Mouse (Mus musculus) testis, adult 2 months (tissue): Measurements from ENCODE around the gene Hspa1l. TPM values are rescaled to one million over a fixed set of nuclear protein-coding genes. Genes with fewer than 3 reads are reported as not detected.
A peak's percentile ranks its signal among the peaks of the same experiment; 100 is the strongest.

Experiments
- H3K27ac ChIP-seq: fragments of 200-500 bp; 2 replicates; pipeline ENCODE4 v1.5.1; 2012; ENCODE audit warnings: low read depth, low read length; ENCODE audit not compliant: control insufficient read depth, insufficient read depth
- H3K27me3 ChIP-seq: fragments of 200-500 bp; 2 replicates; pipeline ENCODE4 v1.6.1; 2012; ENCODE audit warnings: mild to moderate bottlenecking, low read length, moderate library complexity; ENCODE audit not compliant: control insufficient read depth, insufficient read depth
- H3K36me3 ChIP-seq: fragments of 200-500 bp; 2 replicates; pipeline ENCODE4 v1.6.1; 2012; ENCODE audit warnings: mild to moderate bottlenecking, low read length; ENCODE audit not compliant: control insufficient read depth, insufficient read depth
- H3K4me1 ChIP-seq: fragments of 200-500 bp; 2 replicates; pipeline ENCODE4 v1.6.1; 2012; ENCODE audit warnings: low read length; ENCODE audit not compliant: control insufficient read depth, insufficient read depth
- H3K4me3 ChIP-seq: fragments of 200-500 bp; 2 replicates; pipeline ENCODE4 v1.5.1; 2012; ENCODE audit warnings: low read depth, mild to moderate bottlenecking, low read length, moderate library complexity, mixed read lengths; ENCODE audit not compliant: control insufficient read depth
- CTCF ChIP-seq: fragments of 200-500 bp; IDR thresholded peaks from 2 replicates; pipeline ENCODE4 v1.5.1; 2012; ENCODE audit warnings: low read depth, mild to moderate bottlenecking, inconsistent platforms, low read length, moderate library complexity; ENCODE audit not compliant: control insufficient read depth, insufficient read depth, insufficient replicate concordance
- POLR2A ChIP-seq: fragments of 200-500 bp; IDR thresholded peaks from 2 replicates; pipeline ENCODE4 v1.6.1; 2012; ENCODE audit warnings: low read depth, mild to moderate bottlenecking, inconsistent platforms, low read length, moderate library complexity; ENCODE audit not compliant: control insufficient read depth
- polyA plus RNA-seq: library from polyadenylated mRNA; depleted of rRNA; stranded (reverse); fragments of >200 nt; gene quantifications from 2 replicates; pipeline ENCODE4 v1.2.3, GENCODE M21; 2012

The Hspa1l gene
- polyA plus RNA-seq, 1 experiment = 718 TPM

DNA sequence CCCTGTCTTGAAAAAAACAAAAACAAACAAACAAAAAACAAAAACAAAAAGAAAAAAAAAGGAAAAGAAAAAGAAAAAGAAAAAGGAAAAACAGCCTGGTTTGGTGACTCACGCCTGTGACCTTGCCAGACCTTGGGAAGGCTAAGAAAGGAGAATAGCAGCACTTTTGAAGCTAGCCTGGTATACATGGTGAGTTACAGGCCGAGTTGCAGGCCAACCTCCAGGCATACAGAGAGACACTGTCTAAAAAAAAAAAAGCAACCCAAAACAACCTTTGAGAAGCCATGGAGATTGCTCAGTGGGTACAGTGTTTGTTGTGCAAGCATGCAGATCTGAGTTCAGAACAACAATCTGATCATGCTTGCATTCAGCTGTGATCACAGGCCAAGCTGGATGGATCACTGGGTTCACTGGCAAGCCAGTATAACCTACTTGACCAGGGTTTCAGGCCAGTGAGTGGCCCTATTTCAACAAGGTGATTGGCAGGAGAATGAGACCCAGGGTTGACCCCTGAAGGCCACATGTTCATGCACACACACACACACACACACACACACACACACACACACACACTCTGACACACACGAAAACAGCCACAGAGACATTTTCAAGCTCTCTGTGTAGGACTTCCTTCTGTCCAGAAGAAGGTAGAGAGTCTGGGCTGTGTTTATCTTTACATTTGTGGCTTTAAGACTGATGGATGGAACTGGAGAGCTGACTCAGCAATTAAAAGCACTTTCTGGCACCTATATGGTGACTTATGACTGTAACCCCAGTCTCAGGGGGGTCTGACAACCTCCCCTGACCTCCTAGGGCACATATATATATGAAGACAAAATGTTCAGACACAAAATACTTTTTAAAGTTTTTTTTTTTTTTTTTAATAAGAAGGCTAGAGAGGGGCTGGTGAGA is 3.3 kb downstream of the Hspa1l start:
- Histone ChIP-seq H3K4me3 (peak overlapping the region; percentile 57), H3K27me3 (no peaks in the 10 kb centered on the region), H3K27ac (no peak overlapping the region), H3K4me1 (peaks cover 19% of the 10 kb centered on the region), H3K36me3 (no peaks in the 10 kb centered on the region)
- TF ChIP-seq CTCF = no peak
- TF ChIP-seq POLR2A = no peak

DNA sequence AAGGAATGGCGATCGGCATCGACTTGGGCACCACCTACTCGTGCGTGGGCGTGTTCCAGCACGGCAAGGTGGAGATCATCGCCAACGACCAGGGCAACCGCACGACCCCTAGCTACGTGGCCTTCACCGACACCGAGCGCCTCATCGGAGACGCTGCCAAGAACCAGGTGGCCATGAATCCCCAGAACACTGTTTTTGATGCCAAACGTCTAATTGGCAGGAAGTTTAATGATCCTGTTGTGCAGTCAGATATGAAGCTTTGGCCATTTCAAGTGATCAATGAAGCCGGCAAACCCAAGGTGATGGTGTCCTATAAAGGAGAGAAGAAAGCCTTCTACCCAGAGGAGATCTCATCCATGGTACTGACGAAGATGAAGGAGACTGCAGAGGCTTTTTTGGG is 4.5 kb downstream of the Hspa1l start:
- Histone ChIP-seq H3K4me3 (peak overlapping the region; percentile 77), H3K27me3 (no peaks in the 10 kb centered on the region), H3K4me1 (peaks cover 21% of the 10 kb centered on the region), H3K27ac (no peak overlapping the region), H3K36me3 (no peaks in the 10 kb centered on the region)
- TF ChIP-seq CTCF = no peak
- TF ChIP-seq POLR2A = no peak

DNA sequence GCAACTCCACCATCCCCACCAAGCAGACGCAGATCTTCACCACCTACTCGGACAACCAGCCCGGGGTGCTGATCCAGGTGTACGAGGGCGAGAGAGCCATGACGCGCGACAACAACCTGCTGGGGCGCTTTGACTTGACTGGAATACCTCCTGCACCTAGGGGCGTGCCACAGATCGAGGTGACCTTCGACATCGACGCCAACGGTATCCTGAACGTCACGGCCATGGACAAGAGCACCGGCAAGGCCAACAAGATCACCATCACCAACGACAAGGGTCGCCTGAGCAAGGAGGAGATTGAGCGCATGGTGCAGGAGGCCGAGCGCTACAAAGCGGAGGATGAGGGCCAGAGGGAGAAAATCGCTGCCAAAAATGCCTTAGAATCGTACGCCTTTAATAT is 5.7 kb downstream of the Hspa1l start:
- no peaks in the 10 kb centered on the region for H3K27me3 ChIP-seq
- no peaks in the 10 kb centered on the region for H3K36me3 ChIP-seq
- peak overlapping the region; percentile 48 for H3K4me3 ChIP-seq
- no peak overlapping the region for H3K27ac ChIP-seq
- peaks cover 17% of the 10 kb centered on the region for H3K4me1 ChIP-seq
- TF ChIP-seq POLR2A = no peak; the same call in 1 of the 2 replicates
- TF ChIP-seq CTCF = no peak

- Histone ChIP-seq H3K27me3 (no peaks in the 10 kb centered on the region), H3K36me3 (no peaks in the 10 kb centered on the region), H3K4me3 (no peak overlapping the region), H3K4me1 (peaks cover 17% of the 10 kb centered on the region), H3K27ac (no peak overlapping the region)
- no peak for TF ChIP-seq POLR2A
- no peak for TF ChIP-seq CTCF
These were observed 7.1 kb downstream of the Hspa1l start for GRCm38 (mm10) chr17:34979631-34980030.

GRCm38 (mm10) chr17:34980655-34981054 is 8.2 kb downstream of the Hspa1l start:
- H3K36me3 ChIP-seq = no peaks in the 10 kb centered on the region
- no peak overlapping the region for H3K4me3 ChIP-seq
- no peaks in the 10 kb centered on the region for H3K27me3 ChIP-seq
- TF ChIP-seq POLR2A (no peak), CTCF (no peak)
- peaks cover 17% of the 10 kb centered on the region for H3K4me1 ChIP-seq
- no peak overlapping the region for H3K27ac ChIP-seq

GRCm38 (mm10) chr17:34981690-34982180 is 9.2 kb downstream of the Hspa1l start, which contains the start of gene Lsm2:
Gene Lsm2 (plus strand): TSS chr17:34981862.
- H3K4me3 ChIP-seq = peak within 1 kb of the TSS; percentile 83
- no peaks in the 10 kb centered on the region for H3K36me3 ChIP-seq
- TF ChIP-seq POLR2A = peak; percentile 95
- TF ChIP-seq CTCF = no peak
- peak within 1 kb of the TSS; percentile 92 for H3K27ac ChIP-seq
- H3K27me3 ChIP-seq = no peaks in the 10 kb centered on the region
- H3K4me1 ChIP-seq = peaks cover 17% of the 10 kb centered on the region

GRCm38 (mm10) chr17:34982328-34982727 is 9.8 kb downstream of the Hspa1l start:
- Histone ChIP-seq H3K4me1 (peaks cover 12% of the 10 kb centered on the region), H3K27ac (peak overlapping the region; percentile 92), H3K36me3 (no peaks in the 10 kb centered on the region), H3K27me3 (no peaks in the 10 kb centered on the region), H3K4me3 (peak overlapping the region; percentile 83)
- no peak for TF ChIP-seq POLR2A
- TF ChIP-seq CTCF = no peak
